Mouse (Mus musculus): Measurements from ENCODE around the gene Becn1. TPM values are rescaled to one million over a fixed set of nuclear protein-coding genes. Genes with fewer than 3 reads are reported as not detected.

Gene Becn1
- polyA plus RNA-seq, 2 experiments: 60.5 to 86.2 TPM

DNA sequence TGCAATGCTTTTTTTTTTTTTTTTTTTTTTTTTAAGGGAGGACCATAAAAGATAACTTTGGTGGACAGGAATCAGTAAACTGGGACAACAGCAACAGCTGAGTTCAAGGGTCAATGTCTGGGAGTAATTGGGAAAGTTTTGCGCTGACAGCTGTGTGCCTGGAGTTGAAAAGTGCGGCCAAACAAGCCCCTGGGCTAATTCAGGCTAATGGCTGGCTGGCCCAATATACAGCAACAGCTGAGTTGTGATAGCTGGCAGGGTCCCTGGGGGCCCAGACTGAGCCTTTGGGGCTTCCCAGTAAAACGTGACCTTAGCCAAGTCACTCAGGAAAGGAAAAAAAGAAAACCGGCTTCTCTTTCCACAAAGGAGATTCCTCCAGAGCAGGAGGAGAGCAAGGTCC, 57.0 kb downstream of the Becn1 start:
- H3K4me2 ChIP-seq (ENCODE audit: low read depth): no peak overlapping the region
- peaks cover 4 to 8% of the 10 kb centered on the region in 2 experiments for H3K4me1 ChIP-seq (replicated peaks; ENCODE audit: control insufficient read depth in 2 of 2, insufficient read depth in 2 of 2, low read length in 1 of 2)
- ATAC-seq (ENCODE audit: insufficient read depth): no peak
- no peak overlapping the region for H3K9ac ChIP-seq (replicated peaks)
- no peak overlapping the region for H3K27ac ChIP-seq
- no peaks in the 10 kb centered on the region for H3K36me3 ChIP-seq (replicated peaks; ENCODE audit: control insufficient read depth, insufficient read depth, low read depth)
- H3K27me3 ChIP-seq (ENCODE audit: control insufficient read depth, insufficient read depth, low read length): peaks cover 46% of the 10 kb centered on the region
- no peak for DNase-seq (ENCODE audit: low read depth in 3 of 3, low spot score in 3 of 3)
- TF ChIP-seq EP300 (IDR thresholded peaks at IDR 0.05; ENCODE audit: low read depth) (no peak), CTCF (IDR thresholded peaks at IDR 0.05; ENCODE audit: low read depth) (no peak)
- no peaks in the 10 kb centered on the region for H3K9me3 ChIP-seq (ENCODE audit: control insufficient read depth, low read length)
- 51% methylated on average over 4 of the region's 4 CpGs for WGBS (ENCODE audit: insufficient replicate concordance)
- no peak overlapping the region for H3K4me3 ChIP-seq (ENCODE audit: insufficient read depth in 1 of 2, low read depth in 2 of 2, low read length in 2 of 2)

GRCm38 (mm10) chr11:101238071-101238647, 63.9 kb downstream of the Becn1 start:
- Histone ChIP-seq H3K4me1 (replicated peaks; ENCODE audit: control insufficient read depth in 2 of 2, insufficient read depth in 2 of 2, low read length in 1 of 2) (no peaks in the 10 kb centered on the region; a peak in 1 of 4 replicates), H3K4me3 (ENCODE audit: insufficient read depth in 1 of 2, low read depth in 2 of 2, low read length in 2 of 2) (no peak overlapping the region), H3K9ac (replicated peaks) (no peak overlapping the region), H3K36me3 (replicated peaks; ENCODE audit: control insufficient read depth, insufficient read depth, low read depth) (no peaks in the 10 kb centered on the region), H3K9me3 (ENCODE audit: control insufficient read depth, low read length) (no peaks in the 10 kb centered on the region), H3K27ac (no peak overlapping the region), H3K4me2 (ENCODE audit: low read depth) (no peak overlapping the region), H3K27me3 (ENCODE audit: control insufficient read depth, insufficient read depth, low read length) (no peaks in the 10 kb centered on the region)
- DNase-seq (ENCODE audit: low read depth in 3 of 3, low spot score in 3 of 3) (no peak), ATAC-seq (ENCODE audit: insufficient read depth) (no peak)
- no peak for TF ChIP-seq EP300 (IDR thresholded peaks at IDR 0.05; ENCODE audit: low read depth)
- TF ChIP-seq CTCF (IDR thresholded peaks at IDR 0.05; ENCODE audit: low read depth): no peak
- WGBS (ENCODE audit: insufficient replicate concordance): 55% methylated on average over 5 of the region's 5 CpGs

- WGBS (ENCODE audit: insufficient replicate concordance): 78% methylated on average over 5 of the region's 5 CpGs
- peaks cover 0 to 5% of the 10 kb centered on the region in 2 experiments; a peak in 2 of 4 replicates for H3K4me1 ChIP-seq (replicated peaks; ENCODE audit: control insufficient read depth in 2 of 2, insufficient read depth in 2 of 2, low read length in 1 of 2)
- H3K4me3 ChIP-seq (ENCODE audit: insufficient read depth in 1 of 2, low read depth in 2 of 2, low read length in 2 of 2): no peak overlapping the region
- DNase-seq (ENCODE audit: low read depth in 3 of 3, low spot score in 3 of 3) (no peak), ATAC-seq (ENCODE audit: insufficient read depth) (no peak)
- no peaks in the 10 kb centered on the region for H3K9me3 ChIP-seq (ENCODE audit: control insufficient read depth, low read length)
- no peak overlapping the region for H3K27ac ChIP-seq
- no peak overlapping the region for H3K4me2 ChIP-seq (ENCODE audit: low read depth)
- peaks cover 5% of the 10 kb centered on the region; the same call in 1 of the 2 replicates for H3K27me3 ChIP-seq (ENCODE audit: control insufficient read depth, insufficient read depth, low read length)
- no peak overlapping the region for H3K9ac ChIP-seq (replicated peaks)
- H3K36me3 ChIP-seq (replicated peaks; ENCODE audit: control insufficient read depth, insufficient read depth, low read depth): no peaks in the 10 kb centered on the region
- TF ChIP-seq EP300 (IDR thresholded peaks at IDR 0.05; ENCODE audit: low read depth) (no peak), CTCF (IDR thresholded peaks at IDR 0.05; ENCODE audit: low read depth) (no peak)
Measured at GRCm38 (mm10) chr11:101236782-101237181, 65.3 kb downstream of the Becn1 start.

Other genes starting within 250 kb of the Becn1 start
Only the 30 nearest of the 31 such genes appear.
- 3.4 and 4.0 TPM in 2 replicates for gene Naglu, start 232.3 kb downstream of the Becn1 start, polyA plus RNA-seq (2012; rRNA removed)
- gene Naglu, start 232.3 kb downstream of the Becn1 start, polyA plus RNA-seq (2014; fragmentation: Nextera tagmentation; extraction: Ambion mirVana): 4.0 and 4.3 TPM in 2 replicates
- 0.13 and 0.19 TPM in 2 replicates for gene Hsd17b1, start 223.9 kb downstream of the Becn1 start, polyA plus RNA-seq (2012; rRNA removed)
- 0.08 and 0.34 TPM in 2 replicates for gene Hsd17b1, start 223.9 kb downstream of the Becn1 start, polyA plus RNA-seq (2014; fragmentation: Nextera tagmentation; extraction: Ambion mirVana)
- 16.2 and 16.7 TPM in 2 replicates for gene Coasy, start 219.7 kb downstream of the Becn1 start, polyA plus RNA-seq (2012; rRNA removed)
- gene Coasy, start 219.7 kb downstream of the Becn1 start, polyA plus RNA-seq (2014; fragmentation: Nextera tagmentation; extraction: Ambion mirVana): 17.7 and 19.9 TPM in 2 replicates
- 16.8 and 18.6 TPM in 2 replicates for gene Mlx, start 215.0 kb downstream of the Becn1 start, polyA plus RNA-seq (2012; rRNA removed)
- 21.9 and 26.8 TPM in 2 replicates for gene Mlx, start 215.0 kb downstream of the Becn1 start, polyA plus RNA-seq (2014; fragmentation: Nextera tagmentation; extraction: Ambion mirVana)
- gene Psmc3ip, start 206.8 kb downstream of the Becn1 start, polyA plus RNA-seq (2012; rRNA removed): 7.3 and 16.8 TPM in 2 replicates
- gene Psmc3ip, start 206.8 kb downstream of the Becn1 start, polyA plus RNA-seq (2014; fragmentation: Nextera tagmentation; extraction: Ambion mirVana): 21.6 and 22.0 TPM in 2 replicates
- 19.3 and 20.4 TPM in 2 replicates for gene Retreg3, start 182.4 kb downstream of the Becn1 start, polyA plus RNA-seq (2012; rRNA removed)
- 5.3 and 6.7 TPM in 2 replicates for gene Retreg3, start 182.4 kb downstream of the Becn1 start, polyA plus RNA-seq (2014; fragmentation: Nextera tagmentation; extraction: Ambion mirVana)
- 12.4 and 13.8 TPM in 2 replicates for gene Tubg1, start 182.3 kb downstream of the Becn1 start, polyA plus RNA-seq (2012; rRNA removed)
- gene Tubg1, start 182.3 kb downstream of the Becn1 start, polyA plus RNA-seq (2014; fragmentation: Nextera tagmentation; extraction: Ambion mirVana): 32.0 and 32.4 TPM in 2 replicates
- 0.13 and 0.14 TPM in 2 replicates for gene Tubg2, start 146.4 kb downstream of the Becn1 start, polyA plus RNA-seq (2012; rRNA removed)
- not detected in 2 replicates for gene Tubg2, start 146.4 kb downstream of the Becn1 start, polyA plus RNA-seq (2014; fragmentation: Nextera tagmentation; extraction: Ambion mirVana)
- gene Cntnap1, start 131.8 kb downstream of the Becn1 start, polyA plus RNA-seq (2012; rRNA removed): 0.11 and 0.16 TPM in 2 replicates
- 0.08 TPM in 1 of 2 replicates, not detected in the other for gene Cntnap1, start 131.8 kb downstream of the Becn1 start, polyA plus RNA-seq (2014; fragmentation: Nextera tagmentation; extraction: Ambion mirVana)
- gene Plekhh3, start 130.9 kb downstream of the Becn1 start, polyA plus RNA-seq (2012; rRNA removed): 1.1 TPM in 2 replicates
- gene Plekhh3, start 130.9 kb downstream of the Becn1 start, polyA plus RNA-seq (2014; fragmentation: Nextera tagmentation; extraction: Ambion mirVana): 1.0 TPM in 2 replicates
- gene Ccr10, start 126.8 kb downstream of the Becn1 start, polyA plus RNA-seq (2012; rRNA removed): not detected in 2 replicates
- gene Ccr10, start 126.8 kb downstream of the Becn1 start, polyA plus RNA-seq (2014; fragmentation: Nextera tagmentation; extraction: Ambion mirVana): not detected in 2 replicates
- 6.8 and 8.8 TPM in 2 replicates for gene Ezh1, start 75.8 kb downstream of the Becn1 start, polyA plus RNA-seq (2012; rRNA removed)
- 7.9 and 8.1 TPM in 2 replicates for gene Ezh1, start 75.8 kb downstream of the Becn1 start, polyA plus RNA-seq (2014; fragmentation: Nextera tagmentation; extraction: Ambion mirVana)
- gene Ramp2, start 56.3 kb downstream of the Becn1 start, polyA plus RNA-seq (2012; rRNA removed): 15.1 and 17.5 TPM in 2 replicates
- gene Ramp2, start 56.3 kb downstream of the Becn1 start, polyA plus RNA-seq (2014; fragmentation: Nextera tagmentation; extraction: Ambion mirVana): 19.0 and 19.2 TPM in 2 replicates
- 35.1 and 36.3 TPM in 2 replicates for gene Vps25, start 48.6 kb downstream of the Becn1 start, polyA plus RNA-seq (2012; rRNA removed)
- gene Vps25, start 48.6 kb downstream of the Becn1 start, polyA plus RNA-seq (2014; fragmentation: Nextera tagmentation; extraction: Ambion mirVana): 88.6 and 90.0 TPM in 2 replicates
- 5.3 and 5.4 TPM in 2 replicates for gene Wnk4, start 41.7 kb downstream of the Becn1 start, polyA plus RNA-seq (2012; rRNA removed)
- gene Wnk4, start 41.7 kb downstream of the Becn1 start, polyA plus RNA-seq (2014; fragmentation: Nextera tagmentation; extraction: Ambion mirVana): 6.4 and 6.9 TPM in 2 replicates
- 0.44 and 0.68 TPM in 2 replicates for gene Cntd1, start 23.3 kb downstream of the Becn1 start, polyA plus RNA-seq (2012; rRNA removed)
- gene Cntd1, start 23.3 kb downstream of the Becn1 start, polyA plus RNA-seq (2014; fragmentation: Nextera tagmentation; extraction: Ambion mirVana): 0.44 and 0.72 TPM in 2 replicates
- gene Coa3, start 23.2 kb downstream of the Becn1 start, polyA plus RNA-seq (2012; rRNA removed): 58.7 and 84.8 TPM in 2 replicates
- gene Coa3, start 23.2 kb downstream of the Becn1 start, polyA plus RNA-seq (2014; fragmentation: Nextera tagmentation; extraction: Ambion mirVana): 109 and 122 TPM in 2 replicates
- gene Psme3, start 13.9 kb upstream of the Becn1 start, polyA plus RNA-seq (2012; rRNA removed): 117 and 123 TPM in 2 replicates
- 135 and 152 TPM in 2 replicates for gene Psme3, start 13.9 kb upstream of the Becn1 start, polyA plus RNA-seq (2014; fragmentation: Nextera tagmentation; extraction: Ambion mirVana)
- 4.6 and 4.7 TPM in 2 replicates for gene Aoc2, start 22.8 kb upstream of the Becn1 start, polyA plus RNA-seq (2012; rRNA removed)
- 0.97 and 1.0 TPM in 2 replicates for gene Aoc2, start 22.8 kb upstream of the Becn1 start, polyA plus RNA-seq (2014; fragmentation: Nextera tagmentation; extraction: Ambion mirVana)
- gene Aoc3, start 28.3 kb upstream of the Becn1 start, polyA plus RNA-seq (2012; rRNA removed): 0.21 and 0.25 TPM in 2 replicates
- 0.03 and 0.05 TPM in 2 replicates for gene Aoc3, start 28.3 kb upstream of the Becn1 start, polyA plus RNA-seq (2014; fragmentation: Nextera tagmentation; extraction: Ambion mirVana)
- 0.02 TPM in 2 replicates for gene G6pc, start 65.3 kb upstream of the Becn1 start, polyA plus RNA-seq (2012; rRNA removed)
- gene G6pc, start 65.3 kb upstream of the Becn1 start, polyA plus RNA-seq (2014; fragmentation: Nextera tagmentation; extraction: Ambion mirVana): 0.04 TPM in 1 of 2 replicates, not detected in the other
- 24.7 TPM in 2 replicates for gene Aarsd1, start 115.3 kb upstream of the Becn1 start, polyA plus RNA-seq (2012; rRNA removed)
- 39.7 and 42.0 TPM in 2 replicates for gene Aarsd1, start 115.3 kb upstream of the Becn1 start, polyA plus RNA-seq (2014; fragmentation: Nextera tagmentation; extraction: Ambion mirVana)
- gene Gm27029, start 122.5 kb upstream of the Becn1 start, polyA plus RNA-seq (2012; rRNA removed): 0.17 and 0.84 TPM in 2 replicates
- 2.6 and 3.5 TPM in 2 replicates for gene Gm27029, start 122.5 kb upstream of the Becn1 start, polyA plus RNA-seq (2014; fragmentation: Nextera tagmentation; extraction: Ambion mirVana)
- gene Rundc1, start 122.8 kb upstream of the Becn1 start, polyA plus RNA-seq (2012; rRNA removed): 3.4 and 3.9 TPM in 2 replicates
- 2.9 and 3.0 TPM in 2 replicates for gene Rundc1, start 122.8 kb upstream of the Becn1 start, polyA plus RNA-seq (2014; fragmentation: Nextera tagmentation; extraction: Ambion mirVana)
- 0.29 and 0.74 TPM in 2 replicates for gene Ptges3l, start 123.0 kb upstream of the Becn1 start, polyA plus RNA-seq (2012; rRNA removed)
- gene Ptges3l, start 123.0 kb upstream of the Becn1 start, polyA plus RNA-seq (2014; fragmentation: Nextera tagmentation; extraction: Ambion mirVana): 0.53 and 0.86 TPM in 2 replicates
- 571 and 987 TPM in 2 replicates for gene Rpl27, start 140.0 kb upstream of the Becn1 start, polyA plus RNA-seq (2012; rRNA removed)
- 295 and 303 TPM in 2 replicates for gene Rpl27, start 140.0 kb upstream of the Becn1 start, polyA plus RNA-seq (2014; fragmentation: Nextera tagmentation; extraction: Ambion mirVana)
- gene Ifi35, start 146.1 kb upstream of the Becn1 start, polyA plus RNA-seq (2012; rRNA removed): 14.0 and 17.2 TPM in 2 replicates
- 21.3 and 22.1 TPM in 2 replicates for gene Ifi35, start 146.1 kb upstream of the Becn1 start, polyA plus RNA-seq (2014; fragmentation: Nextera tagmentation; extraction: Ambion mirVana)
- 2.9 and 3.1 TPM in 2 replicates for gene Rnd2, start 162.7 kb upstream of the Becn1 start, polyA plus RNA-seq (2012; rRNA removed)
- 1.2 and 1.4 TPM in 2 replicates for gene Rnd2, start 162.7 kb upstream of the Becn1 start, polyA plus RNA-seq (2014; fragmentation: Nextera tagmentation; extraction: Ambion mirVana)
- gene Vat1, start 163.9 kb upstream of the Becn1 start, polyA plus RNA-seq (2012; rRNA removed): 9.1 TPM in 2 replicates
- 6.8 and 6.9 TPM in 2 replicates for gene Vat1, start 163.9 kb upstream of the Becn1 start, polyA plus RNA-seq (2014; fragmentation: Nextera tagmentation; extraction: Ambion mirVana)
- 5.7 and 8.6 TPM in 2 replicates for gene Brca1, start 249.7 kb upstream of the Becn1 start, polyA plus RNA-seq (2012; rRNA removed)
- 14.0 and 15.2 TPM in 2 replicates for gene Brca1, start 249.7 kb upstream of the Becn1 start, polyA plus RNA-seq (2014; fragmentation: Nextera tagmentation; extraction: Ambion mirVana)